Mouse (Mus musculus) bone marrow, adult 2 months (tissue): Measurements from ENCODE around the gene Retreg3.

Experiments
- CTCF ChIP-seq: fragments of 200-500 bp; IDR thresholded peaks from 2 replicates; pipeline ENCODE4 v1.5.1; 2011; ENCODE audit warnings: low read length, control low read depth; ENCODE audit not compliant: control insufficient read depth, insufficient read depth
- POLR2A ChIP-seq: fragments of 200-500 bp; IDR thresholded peaks from 2 replicates; pipeline ENCODE4 v1.6.1; 2011; ENCODE audit warnings: low read depth, mild to moderate bottlenecking, control low read depth, low read length, borderline replicate concordance; ENCODE audit not compliant: control insufficient read depth

DNA sequence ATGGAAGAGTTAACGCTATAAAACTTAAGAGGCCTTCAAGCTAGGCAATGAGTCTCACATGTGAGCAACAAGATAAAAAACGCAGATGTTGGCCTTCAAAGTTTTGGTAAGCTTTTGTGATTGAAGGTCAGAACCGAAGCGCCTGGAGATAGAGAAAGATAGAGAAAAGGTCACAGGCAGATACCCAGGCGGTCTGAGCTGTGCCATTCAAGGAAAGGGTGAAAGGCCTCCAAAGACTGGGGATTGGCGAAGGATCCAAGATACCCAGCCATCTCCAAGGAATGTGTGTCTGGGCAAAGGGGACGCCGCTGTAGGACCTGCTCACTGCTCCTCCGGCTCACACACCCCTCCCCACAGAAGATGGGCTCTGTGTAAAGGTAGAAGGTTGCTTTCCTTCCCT is 54.7 kb downstream of the Retreg3 start:
- TF ChIP-seq POLR2A (no peak), CTCF (no peak)
